Mouse (Mus musculus): ENCODE measurements at regions not wholly inside any gene's neighbourhood (a gene's known extent, or its start where the extent isn't known, plus 50 kb on each side); places are given as distances from the start of the nearest gene placed in this dataset.
A peak's percentile ranks its signal among the peaks of the same experiment; 100 is the strongest.

- DNase-seq, result no peak
These were observed 57.8 kb upstream of the Arl15 start for GRCm38 (mm10) chr13:113736468-113736867.

- DNase-seq, result no peak
These were observed 58.6 kb upstream of the Arl15 start for GRCm38 (mm10) chr13:113735611-113736285.

- DNase-seq, result no peak
These were observed 60.0 kb upstream of the Arl15 start for GRCm38 (mm10) chr13:113734134-113734794.

- DNase-seq, result no peak
These were observed 60.6 kb upstream of the Arl15 start for GRCm38 (mm10) chr13:113733734-113734133.

GRCm38 (mm10) chr13:113730776-113731400 lies 63.4 kb upstream of the Arl15 start:
- DNase-seq, result no peak

- DNase-seq, result no peak
These were observed 64.1 kb upstream of the Arl15 start for GRCm38 (mm10) chr13:113730062-113730775.

GRCm38 (mm10) chr13:113729574-113729973 lies 64.7 kb upstream of the Arl15 start:
- DNase-seq, result no peak

- peak; percentile 5 to 11 for DNase-seq
These were observed 64.6 kb upstream of the Hspb3 start for GRCm38 (mm10) chr13:113728111-113728510.

GRCm38 (mm10) chr13:113724881-113725837 lies 61.7 kb upstream of the Hspb3 start:
- DNase-seq, result no peak

- no peak for DNase-seq
These were observed 51.8 kb upstream of the Hspb3 start for GRCm38 (mm10) chr13:113715231-113715630.

GRCm38 (mm10) chr13:113713844-113714243 lies 50.4 kb upstream of the Hspb3 start:
- DNase-seq, result no peak
